Mouse (Mus musculus) neural tube, embryonic 15.5 days (tissue): ENCODE measurements around the gene Bmp6. TPM values are rescaled to one million over a fixed set of nuclear protein-coding genes. Genes with fewer than 3 reads are reported as not detected.

ENCODE experiments used
- ATAC-seq: fragments of 200-750 bp; cut with Nextera tagmentation; 2 replicates; pipeline ENCODE4 v1.8.0; 2017; ENCODE audit warnings: mild to moderate bottlenecking, moderate TSS enrichment, moderate library complexity; ENCODE audit not compliant: low FRiP score
- H3K27ac ChIP-seq: fragments of 300-500 bp; sonication (generic); replicated peaks from 2 replicates; pipeline ENCODE4 v1.5.1; 2015; ENCODE audit warnings: mild to moderate bottlenecking, inconsistent platforms
- H3K27me3 ChIP-seq: fragments of 300-500 bp; sonication (generic); replicated peaks from 2 replicates; pipeline ENCODE4 v1.6.1; 2015; ENCODE audit warnings: inconsistent platforms
- H3K36me3 ChIP-seq: fragments of 300-500 bp; sonication (generic); 2 replicates; pipeline ENCODE4 v1.6.1; 2015; ENCODE audit warnings: inconsistent platforms
- H3K4me1 ChIP-seq: fragments of 300-500 bp; sonication (generic); 2 replicates; pipeline ENCODE4 v1.6.1; 2015; ENCODE audit warnings: inconsistent platforms
- H3K4me2 ChIP-seq: fragments of 300-500 bp; sonication (generic); 2 replicates; pipeline ENCODE4 v1.6.1; 2015; ENCODE audit warnings: inconsistent platforms, mild to moderate bottlenecking, moderate library complexity
- H3K4me3 ChIP-seq: fragments of 300-500 bp; sonication (generic); replicated peaks from 2 replicates; pipeline ENCODE4 v1.5.1; 2015; ENCODE audit warnings: mild to moderate bottlenecking, inconsistent platforms
- H3K9ac ChIP-seq: fragments of 300-500 bp; sonication (generic); replicated peaks from 2 replicates; pipeline ENCODE4 v1.6.1; 2015; ENCODE audit warnings: mild to moderate bottlenecking, inconsistent platforms
- H3K9me3 ChIP-seq: fragments of 300-500 bp; sonication (generic); replicated peaks from 2 replicates; pipeline ENCODE4 v1.6.1; 2016; ENCODE audit warnings: inconsistent platforms
- WGBS: fragments of 180-500 bp; shearing (Covaris S2); methylation state at CpG from one replicate; pipeline ENCODE4 v1.1.7; 2015; ENCODE audit warnings: mixed read lengths; 5-methylcytosine and 5-hydroxymethylcytosine counted together
- polyA plus RNA-seq: library from polyadenylated mRNA; unstranded; fragments of >200 nt; fragmentation: Nextera tagmentation; extraction: Ambion mirVana; gene quantifications from 2 replicates; pipeline ENCODE4 v1.2.1, GENCODE M21; 2015

Gene Bmp6
- polyA plus RNA-seq, 1 experiment from 2014 or later: 3.1 TPM

- Histone ChIP-seq H3K9ac (no peak overlapping the region), H3K4me1 (no peaks in the 10 kb centered on the region), H3K36me3 (no peaks in the 10 kb centered on the region), H3K4me2 (no peak overlapping the region), H3K9me3 (no peaks in the 10 kb centered on the region), H3K27ac (no peak overlapping the region), H3K27me3 (no peaks in the 10 kb centered on the region), H3K4me3 (no peak overlapping the region)
- WGBS: 79% methylated on average over 4 of the region's 4 CpGs
- no peak for ATAC-seq
Measured at GRCm38 (mm10) chr13:38359045-38359444, 14.1 kb downstream of the Bmp6 start.

DNA sequence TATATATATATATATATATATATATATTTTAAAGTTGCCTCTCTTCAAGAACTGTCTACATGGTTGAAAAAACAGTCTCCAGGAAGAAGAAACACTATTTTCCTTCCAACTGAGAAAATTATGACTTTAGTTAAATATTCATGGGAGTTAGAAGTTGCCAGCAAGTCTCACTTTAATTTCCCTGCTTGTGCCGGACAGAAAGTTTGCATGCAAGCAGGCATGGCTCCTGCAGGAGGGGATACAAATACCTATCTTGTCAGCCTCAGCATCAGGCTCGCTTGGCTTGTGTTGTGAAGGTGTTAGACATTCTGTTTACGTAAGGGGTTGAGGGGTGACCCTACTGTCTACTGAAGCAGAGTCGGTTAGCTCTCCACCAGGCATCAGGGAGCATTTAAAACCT lies 17.8 kb downstream of the Bmp6 start:
- 73% methylated on average over 4 of the region's 4 CpGs for WGBS

GRCm38 (mm10) chr13:38363869-38364268 lies 19.0 kb downstream of the Bmp6 start:
- ATAC-seq: no peak
- Histone ChIP-seq H3K4me1 (no peaks in the 10 kb centered on the region), H3K9ac (no peak overlapping the region), H3K27me3 (no peaks in the 10 kb centered on the region), H3K27ac (no peak overlapping the region), H3K36me3 (no peaks in the 10 kb centered on the region), H3K9me3 (no peaks in the 10 kb centered on the region), H3K4me2 (no peak overlapping the region), H3K4me3 (no peak overlapping the region)
- WGBS: 89% methylated on average over 7 of the region's 7 CpGs

More for the DNA sequence above, 17.8 kb downstream of the Bmp6 start:
- Histone ChIP-seq H3K27me3 (no peaks in the 10 kb centered on the region), H3K9ac (no peak overlapping the region), H3K4me2 (no peak overlapping the region), H3K9me3 (no peaks in the 10 kb centered on the region), H3K36me3 (no peaks in the 10 kb centered on the region), H3K27ac (no peak overlapping the region), H3K4me3 (no peak overlapping the region), H3K4me1 (no peaks in the 10 kb centered on the region)
- ATAC-seq: no peak

DNA sequence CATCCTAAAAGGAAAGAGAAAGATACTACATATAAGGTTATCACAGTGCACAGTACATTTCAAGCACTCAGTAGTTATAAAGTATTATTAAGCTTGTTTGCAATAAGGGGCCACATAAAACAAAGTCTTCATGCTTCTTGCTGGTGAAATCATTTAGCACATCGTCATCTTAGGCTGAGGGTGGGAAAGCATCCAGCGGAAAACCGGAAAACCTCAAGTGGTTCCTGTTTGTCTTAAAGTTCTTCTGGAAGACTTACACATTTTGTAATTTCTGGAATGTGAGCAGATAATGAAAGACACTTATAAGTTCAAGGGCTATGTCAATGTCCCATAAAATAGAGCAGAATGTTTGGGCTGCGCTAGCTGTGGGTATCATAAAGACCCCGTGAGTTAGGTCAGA lies 24.7 kb downstream of the Bmp6 start:
- no peak overlapping the region for H3K4me3 ChIP-seq
- no peaks in the 10 kb centered on the region for H3K27me3 ChIP-seq
- H3K4me2 ChIP-seq: no peak overlapping the region
- 0 out of 2 replicates have a peak, but pooled peaks cover 3% of the 10 kb centered on the region for H3K9me3 ChIP-seq
- no peak overlapping the region for H3K27ac ChIP-seq
- no peaks in the 10 kb centered on the region for H3K36me3 ChIP-seq
- H3K9ac ChIP-seq: no peak overlapping the region
- H3K4me1 ChIP-seq: no peaks in the 10 kb centered on the region
- 91% methylated on average over 5 of the region's 5 CpGs for WGBS
- ATAC-seq: no peak

- no peaks in the 10 kb centered on the region for H3K4me1 ChIP-seq
Measured at GRCm38 (mm10) chr13:38376071-38376470, 31.2 kb downstream of the Bmp6 start.

GRCm38 (mm10) chr13:38377355-38377754 lies 32.4 kb downstream of the Bmp6 start:
- Histone ChIP-seq H3K9me3 (0 out of 2 replicates have a peak, but pooled peaks cover 3% of the 10 kb centered on the region), H3K9ac (no peak overlapping the region), H3K4me2 (no peak overlapping the region), H3K27ac (no peak overlapping the region), H3K36me3 (no peaks in the 10 kb centered on the region), H3K4me3 (no peak overlapping the region), H3K27me3 (no peaks in the 10 kb centered on the region), H3K4me1 (no peaks in the 10 kb centered on the region)
- 82% methylated on average over 9 of the region's 9 CpGs for WGBS
- ATAC-seq: no peak

More at GRCm38 (mm10) chr13:38376071-38376470, 31.2 kb downstream of the Bmp6 start:
- Histone ChIP-seq H3K9me3 (0 out of 2 replicates have a peak, but pooled peaks cover 3% of the 10 kb centered on the region), H3K27me3 (no peaks in the 10 kb centered on the region), H3K9ac (no peak overlapping the region), H3K4me2 (no peak overlapping the region), H3K27ac (no peak overlapping the region), H3K4me3 (no peak overlapping the region), H3K36me3 (no peaks in the 10 kb centered on the region)
- 72% methylated on average over 6 of the region's 6 CpGs for WGBS
- no peak for ATAC-seq

DNA sequence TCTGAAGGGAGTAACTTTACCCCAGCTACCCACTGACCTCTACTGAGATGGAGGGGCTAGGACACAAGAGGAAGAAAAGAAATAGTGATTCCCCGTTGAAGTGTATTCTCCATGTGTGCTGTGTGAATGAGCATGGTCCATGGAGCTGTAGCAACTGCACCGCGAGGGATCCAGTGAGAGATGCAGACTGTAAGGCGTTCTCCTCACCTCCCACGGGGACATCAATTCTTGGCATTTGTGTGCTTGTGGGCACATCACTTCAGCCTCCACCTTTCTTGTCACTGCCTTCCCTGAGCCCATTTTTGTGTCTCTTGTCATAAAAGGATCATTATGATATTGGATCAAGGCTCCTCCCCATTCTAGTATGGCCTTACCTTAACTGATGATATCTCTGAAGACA lies 34.9 kb downstream of the Bmp6 start:
- H3K36me3 ChIP-seq: no peaks in the 10 kb centered on the region
- no peak overlapping the region for H3K4me2 ChIP-seq
- H3K27ac ChIP-seq: no peak overlapping the region
- ATAC-seq: no peak
- no peak overlapping the region for H3K9ac ChIP-seq
- no peak overlapping the region for H3K4me3 ChIP-seq
- no peaks in the 10 kb centered on the region for H3K27me3 ChIP-seq
- 93% methylated on average over 5 of the region's 5 CpGs for WGBS
- H3K9me3 ChIP-seq: no peaks in the 10 kb centered on the region
- H3K4me1 ChIP-seq: no peaks in the 10 kb centered on the region

GRCm38 (mm10) chr13:38386035-38386559 lies 41.2 kb downstream of the Bmp6 start:
- H3K36me3 ChIP-seq: no peaks in the 10 kb centered on the region
- H3K27me3 ChIP-seq: no peaks in the 10 kb centered on the region
- no peak overlapping the region for H3K4me2 ChIP-seq
- WGBS: 79% methylated on average over 3 of the region's 3 CpGs
- H3K9ac ChIP-seq: no peak overlapping the region
- no peak overlapping the region for H3K4me3 ChIP-seq
- H3K9me3 ChIP-seq: no peaks in the 10 kb centered on the region
- no peak overlapping the region for H3K27ac ChIP-seq
- ATAC-seq: no peak
- H3K4me1 ChIP-seq: no peaks in the 10 kb centered on the region

- Histone ChIP-seq H3K27me3 (no peaks in the 10 kb centered on the region), H3K4me1 (no peaks in the 10 kb centered on the region), H3K27ac (no peak overlapping the region), H3K4me2 (no peak overlapping the region), H3K9me3 (no peaks in the 10 kb centered on the region), H3K36me3 (no peaks in the 10 kb centered on the region), H3K9ac (no peak overlapping the region), H3K4me3 (no peak overlapping the region)
- ATAC-seq: no peak
- 91% methylated on average over 4 of the region's 4 CpGs for whole genome bisulfite sequencing
Measured at GRCm38 (mm10) chr13:38387453-38388040, 42.6 kb downstream of the Bmp6 start.

DNA sequence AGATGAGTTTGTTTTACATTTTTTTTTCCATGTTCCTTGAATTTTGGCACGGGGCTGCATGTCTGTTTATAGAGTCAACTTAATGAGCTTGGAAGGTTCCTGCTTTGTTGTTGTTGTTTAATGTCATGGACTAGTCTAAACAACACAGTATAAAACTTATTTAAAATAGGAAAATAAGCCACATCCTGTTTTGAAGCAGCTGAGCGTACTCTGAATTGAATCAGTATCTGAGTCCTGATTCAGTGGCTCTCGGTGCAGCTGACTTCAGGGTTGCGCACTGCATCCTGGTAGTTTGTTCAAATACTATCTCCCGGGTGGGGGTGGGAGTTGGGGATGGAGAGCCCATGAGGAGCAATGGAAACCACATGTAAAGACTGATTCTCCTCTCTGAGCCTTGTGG lies 48.5 kb downstream of the Bmp6 start:
- H3K4me1 ChIP-seq: no peaks in the 10 kb centered on the region
- H3K27me3 ChIP-seq: no peaks in the 10 kb centered on the region
- no peaks in the 10 kb centered on the region for H3K9me3 ChIP-seq
- H3K36me3 ChIP-seq: no peaks in the 10 kb centered on the region
- no peak overlapping the region for H3K27ac ChIP-seq
- WGBS: 82% methylated on average over 5 of the region's 5 CpGs
- H3K4me2 ChIP-seq: no peak overlapping the region
- no peak for ATAC-seq
- H3K9ac ChIP-seq: no peak overlapping the region
- no peak overlapping the region for H3K4me3 ChIP-seq

DNA sequence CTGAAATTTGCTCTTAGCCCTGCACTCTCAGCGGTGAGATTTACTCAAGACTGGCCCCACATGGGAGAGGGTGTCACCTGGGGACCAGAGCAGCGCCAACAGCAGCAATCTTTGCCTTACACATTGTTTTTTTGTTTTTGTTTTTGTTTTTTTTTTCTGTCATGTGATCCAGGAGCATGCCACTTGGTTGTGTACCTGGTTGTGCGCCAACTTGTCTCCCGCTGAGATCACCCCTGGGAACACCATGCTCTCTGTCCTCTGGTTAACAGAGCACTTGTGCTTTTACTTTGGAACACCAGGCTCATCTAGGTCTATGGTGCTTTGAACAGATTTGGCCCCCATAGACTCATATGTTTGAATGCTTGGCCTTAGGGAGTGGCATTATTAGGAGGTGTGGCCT lies 50.1 kb downstream of the Bmp6 start:
- Histone ChIP-seq H3K4me3 (no peak overlapping the region), H3K27ac (no peak overlapping the region), H3K36me3 (no peaks in the 10 kb centered on the region), H3K4me1 (no peaks in the 10 kb centered on the region), H3K9me3 (no peaks in the 10 kb centered on the region), H3K27me3 (no peaks in the 10 kb centered on the region), H3K9ac (no peak overlapping the region), H3K4me2 (no peak overlapping the region)
- WGBS: 92% methylated on average over 4 of the region's 4 CpGs
- no peak for ATAC-seq

GRCm38 (mm10) chr13:38397007-38397545 lies 52.2 kb downstream of the Bmp6 start:
- Histone ChIP-seq H3K27ac (no peak overlapping the region), H3K9me3 (no peaks in the 10 kb centered on the region), H3K9ac (no peak overlapping the region), H3K4me3 (no peak overlapping the region), H3K36me3 (no peaks in the 10 kb centered on the region), H3K4me1 (no peaks in the 10 kb centered on the region), H3K27me3 (no peaks in the 10 kb centered on the region), H3K4me2 (no peak overlapping the region)
- no peak for ATAC-seq
- WGBS: 80% methylated on average over 7 of the region's 7 CpGs
